Mouse (Mus musculus): ENCODE data around the gene Zscan4b.
"Not testable (repeated sequence)": the region's sequence is repeated elsewhere in the genome, so short reads cannot be mapped to it uniquely, and the experiment has no call there.

The Zscan4b gene

GRCm38 (mm10) chr7:10904950-10905349 is at the start of gene Zscan4b:
Zscan4b (minus strand) TSS chr7:10905050.
- DNase-seq (ENCODE audit: low spot score in 2 of 2): not testable (repeated sequence)

All from thymus, postnatal 10 days (tissue).